In the genomic region with DNA sequence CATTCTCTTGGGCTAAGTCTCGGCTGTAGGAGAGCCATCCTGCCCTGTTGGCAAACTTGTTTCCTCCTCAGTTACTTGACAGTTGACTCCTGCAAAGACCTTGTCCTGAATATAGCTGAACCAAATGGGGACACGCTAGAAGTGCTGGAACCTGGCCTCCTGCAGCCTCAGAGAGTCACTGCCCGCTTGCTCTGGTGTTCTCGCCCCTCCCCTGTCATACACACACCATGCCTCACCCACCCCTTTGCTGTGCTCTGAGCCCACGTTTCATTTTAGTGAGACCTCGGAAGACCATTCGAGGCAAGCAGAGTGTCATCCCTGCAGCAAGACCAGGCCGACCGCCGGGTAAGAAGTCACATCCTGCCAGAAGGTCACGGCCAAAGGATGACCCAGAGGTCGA, we compare ENCODE assay signal across 17 mouse cellular contexts. TPM values are rescaled to one million over a fixed set of nuclear protein-coding genes. Genes with fewer than 3 reads are reported as not detected.
"Had no signal": no experiment of that assay in that cellular context is flagged by ENCODE, and none has a peak within 500 bp of the region (broad histone marks: within the 10 kb centered on the region; RNA-seq: fewer than 3 reads in every experiment).

No protein-coding gene starts in this region.

- H3K27ac ChIP-seq: left cerebral cortex, adult 2 months; limb, embryonic 10.5 days; liver, embryonic 13.5 days; lung, embryonic 15.5 days; macrophage; midbrain, embryonic 15.5 days; neural tube, embryonic 12.5 days had no signal

- H3K9me3 ChIP-seq: limb, embryonic 10.5 days; liver, embryonic 13.5 days; lung, embryonic 15.5 days; megakaryocyte, embryonic 14.5 days; midbrain, embryonic 15.5 days; neural tube, embryonic 12.5 days had no signal

- H3K9ac ChIP-seq: liver, embryonic 13.5 days; liver, postnatal 0 days; lung, embryonic 15.5 days; midbrain, embryonic 15.5 days; neural tube, embryonic 12.5 days had no signal

- H3K4me1 ChIP-seq: limb, embryonic 10.5 days; liver, embryonic 13.5 days; lung, embryonic 15.5 days; neural tube, embryonic 12.5 days had no signal

- ATAC-seq: liver, postnatal 0 days; midbrain, embryonic 15.5 days had no signal

- H3K4me3 ChIP-seq: left cerebral cortex, adult 2 months; limb, embryonic 10.5 days; liver, embryonic 13.5 days; lung, embryonic 15.5 days; megakaryocyte, embryonic 14.5 days; midbrain, embryonic 15.5 days; neural tube, embryonic 12.5 days had no signal

- H3K4me2 ChIP-seq: liver, embryonic 13.5 days; lung, embryonic 15.5 days; midbrain, embryonic 11.5 days; midbrain, embryonic 15.5 days; neural tube, embryonic 12.5 days had no signal

- DNase-seq: kidney, postnatal 25 days; liver, embryonic 13.5 days; liver, postnatal 0 days; lung, postnatal 14 days; spleen, adult 18-20 months; thymus, adult 18-20 months; thymus, postnatal 14 days had no signal

- H3K27me3 ChIP-seq: liver, embryonic 13.5 days; lung, embryonic 15.5 days; megakaryocyte, embryonic 14.5 days; midbrain, embryonic 15.5 days; neural tube, embryonic 12.5 days had no signal

RNA-seq across cellular contexts. Expression of gene Fzd9, which starts 8.9 kb away (rescaled TPM):
- total RNA-seq: monocyte, adult 5-6 weeks; neutrophil, adult 5-6 weeks had no signal
- polyA plus RNA-seq: macrophage had no signal
